Mouse (Mus musculus) erythroblast, embryonic 14.5 days (primary cell): Measurements from ENCODE around the gene Raet1e.

Experiments used
- GATA1 ChIP-seq: IDR thresholded peaks from 2 replicates; pipeline ENCODE4 v1.6.1; 2012; ENCODE audit warnings: low read length, inconsistent platforms, mixed read lengths
- TAL1 ChIP-seq: IDR thresholded peaks from 3 replicates; pipeline ENCODE4 v1.6.1; 2012; ENCODE audit warnings: low read length, inconsistent platforms, mixed read lengths

- TF ChIP-seq GATA1: no peak
- no peak for TF ChIP-seq TAL1
Measured at GRCm38 (mm10) chr10:22297033-22297762, 138.8 kb downstream of the Raet1e start.
